Mouse (Mus musculus) stomach, postnatal 0 days (tissue): ENCODE measurements around the gene Itga4. TPM values are rescaled to one million over a fixed set of nuclear protein-coding genes. Genes with fewer than 3 reads are reported as not detected.

ENCODE experiments used
- ATAC-seq: fragments of 200-750 bp; cut with Nextera tagmentation; 2 replicates; pipeline ENCODE4 v1.8.0; 2017; ENCODE audit not compliant: low FRiP score, low TSS enrichment
- DNase-seq: peaks from one replicate; pipeline ENCODE4 v3.0.0-alpha.2; 2016; ENCODE audit warnings: low spot score
- H3K27ac ChIP-seq: fragments of 300-500 bp; sonication (generic); replicated peaks from 2 replicates; pipeline ENCODE4 v1.5.1; 2014; ENCODE audit warnings: mild to moderate bottlenecking, control low read depth
- H3K27me3 ChIP-seq: fragments of 300-500 bp; sonication (generic); 2 replicates; pipeline ENCODE4 v1.6.1; 2014; ENCODE audit warnings: low read length; ENCODE audit not compliant: control insufficient read depth, insufficient read depth
- H3K36me3 ChIP-seq: fragments of 300-500 bp; sonication (generic); 2 replicates; pipeline ENCODE4 v1.6.1; 2014; ENCODE audit warnings: low read length, mixed read lengths; ENCODE audit not compliant: control insufficient read depth, insufficient read depth
- H3K4me1 ChIP-seq: fragments of 300-500 bp; sonication (generic); replicated peaks from 2 replicates; pipeline ENCODE4 v1.6.1; 2014; ENCODE audit warnings: antibody characterized with exemption; ENCODE audit not compliant: control insufficient read depth, insufficient read depth
- H3K4me2 ChIP-seq: fragments of 300-500 bp; sonication (generic); replicated peaks from 2 replicates; pipeline ENCODE4 v1.6.1; 2014; ENCODE audit warnings: low read depth, mild to moderate bottlenecking, control low read depth, moderate library complexity
- H3K4me3 ChIP-seq: fragments of 300-500 bp; sonication (generic); 2 replicates; pipeline ENCODE4 v1.5.1; 2014; ENCODE audit warnings: low read depth, low read length, control low read depth
- H3K9ac ChIP-seq: fragments of 300-500 bp; sonication (generic); 2 replicates; pipeline ENCODE4 v1.6.1; 2014; ENCODE audit warnings: mild to moderate bottlenecking, low read length, control low read depth, mixed read lengths
- H3K9me3 ChIP-seq: fragments of 300-500 bp; sonication (generic); 2 replicates; pipeline ENCODE4 v1.6.1; 2016; ENCODE audit warnings: low read length; ENCODE audit not compliant: control insufficient read depth
- CTCF ChIP-seq: IDR thresholded peaks from 2 replicates; pipeline ENCODE4 v1.5.1; 2016; ENCODE audit warnings: antibody characterized with exemption, low read depth, mild to moderate bottlenecking, moderate library complexity
- EP300 ChIP-seq: optimal IDR thresholded peaks from 2 replicates; pipeline ENCODE3; 2016; ENCODE audit warnings: antibody characterized with exemption
- WGBS: fragments of 180-500 bp; shearing (Covaris S2); extraction: QIAGEN DNeasy Blood & Tissue Kit; methylation state at CpG from one replicate; pipeline ENCODE4 v1.1.7; 2014; 5-methylcytosine and 5-hydroxymethylcytosine counted together
- polyA plus RNA-seq: library from polyadenylated mRNA; unstranded; fragments of >200 nt; fragmentation: Nextera tagmentation; extraction: Ambion mirVana; gene quantifications from 2 replicates; pipeline ENCODE4 v1.2.1, GENCODE M21; 2015

Gene Itga4
- polyA plus RNA-seq, 1 experiment from 2014 or later, result 1.3 TPM

DNA sequence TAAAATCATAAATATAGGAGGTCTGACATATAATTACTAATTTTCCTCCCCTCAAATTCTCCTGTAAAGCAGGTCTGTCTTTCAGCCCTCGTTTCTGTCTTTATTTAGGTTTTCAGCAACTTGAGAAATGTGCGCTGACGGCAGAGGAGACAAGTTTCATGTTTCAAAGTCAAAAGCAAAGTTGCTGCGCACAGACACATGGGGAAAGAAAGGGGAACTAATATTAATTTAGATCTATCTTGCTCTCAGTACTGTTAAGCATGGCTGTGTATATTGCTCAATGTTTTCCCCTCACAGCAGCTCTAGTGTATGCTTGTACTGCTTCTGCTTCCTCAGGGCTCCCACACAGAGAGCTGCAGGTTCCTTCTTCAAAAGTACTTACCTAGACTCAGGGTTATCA lies 1.7 kb downstream of the Itga4 start:
- WGBS, result 53% methylated on average over 4 of the region's 4 CpGs
- Histone ChIP-seq H3K4me2 (no peak overlapping the region), H3K9ac (no peak overlapping the region), H3K9me3 (no peaks in the 10 kb centered on the region), H3K27ac (no peak overlapping the region), H3K27me3 (no peaks in the 10 kb centered on the region), H3K4me3 (no peak overlapping the region; the same call in 1 of the 2 replicates), H3K4me1 (peaks cover 2% of the 10 kb centered on the region; the same call in 1 of the 2 replicates), H3K36me3 (no peaks in the 10 kb centered on the region)
- no peak for ATAC-seq
- no peak for TF ChIP-seq EP300
- TF ChIP-seq CTCF, result no peak
- DNase-seq, result no peak

DNA sequence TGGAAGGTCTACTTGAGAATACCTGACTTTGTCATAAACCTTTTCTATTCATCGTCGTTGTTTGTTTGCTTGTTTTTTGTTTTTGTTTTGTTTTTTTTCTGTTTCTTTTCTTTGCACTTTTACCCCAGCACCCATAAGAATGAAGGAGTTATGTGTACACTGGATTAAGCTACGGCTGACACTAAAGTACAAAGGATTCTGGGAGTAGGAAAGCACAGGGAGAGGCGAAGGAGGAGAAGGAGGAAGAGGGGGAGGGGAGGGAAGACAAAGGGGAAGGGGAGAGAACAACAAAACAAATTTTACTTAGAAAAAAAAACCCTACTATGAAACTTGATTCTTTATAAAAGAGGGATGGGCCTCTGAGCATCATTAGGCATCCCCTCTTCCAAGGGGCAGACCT lies 2.2 kb downstream of the Itga4 start:
- H3K4me1 ChIP-seq, result peaks cover 2% of the 10 kb centered on the region; the same call in 1 of the 2 replicates
- H3K27me3 ChIP-seq, result no peaks in the 10 kb centered on the region
- ATAC-seq (no peak), DNase-seq (no peak)
- H3K9me3 ChIP-seq, result no peaks in the 10 kb centered on the region
- no peak overlapping the region for H3K4me2 ChIP-seq
- 76% methylated on average over 4 of the region's 4 CpGs for WGBS
- H3K27ac ChIP-seq, result no peak overlapping the region
- no peak for TF ChIP-seq CTCF
- no peak for TF ChIP-seq EP300
- H3K4me3 ChIP-seq, result no peak overlapping the region; the same call in 1 of the 2 replicates
- no peaks in the 10 kb centered on the region for H3K36me3 ChIP-seq
- H3K9ac ChIP-seq, result no peak overlapping the region

DNA sequence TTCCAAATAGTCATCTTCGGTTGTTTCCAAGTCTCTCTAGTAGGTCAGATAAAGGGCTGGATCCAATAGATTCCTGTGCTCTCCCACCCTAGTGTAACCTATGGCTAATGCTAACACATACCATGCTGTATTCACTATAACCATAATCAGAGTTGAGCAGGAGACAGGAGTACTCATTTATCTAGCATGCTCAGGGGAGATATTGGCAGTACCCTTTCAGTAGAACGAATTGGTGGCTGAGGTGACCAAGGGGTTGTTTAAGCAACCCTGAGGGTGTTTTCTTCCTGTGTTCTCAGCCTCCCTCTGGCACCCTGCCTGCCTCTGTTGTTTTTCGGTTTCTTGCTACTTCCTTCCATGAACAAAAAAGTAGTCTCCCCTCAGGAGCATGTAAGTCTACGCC lies 4.1 kb downstream of the Itga4 start:
- Histone ChIP-seq H3K27me3 (no peaks in the 10 kb centered on the region), H3K36me3 (no peaks in the 10 kb centered on the region), H3K4me2 (no peak overlapping the region), H3K4me1 (peaks cover 2% of the 10 kb centered on the region; the same call in 1 of the 2 replicates), H3K4me3 (no peak overlapping the region), H3K27ac (no peak overlapping the region), H3K9me3 (no peaks in the 10 kb centered on the region), H3K9ac (no peak overlapping the region)
- TF ChIP-seq CTCF (no peak), EP300 (no peak)
- DNase-seq (no peak), ATAC-seq (no peak)
- WGBS, result 67% methylated on average over 4 of the region's 4 CpGs

DNA sequence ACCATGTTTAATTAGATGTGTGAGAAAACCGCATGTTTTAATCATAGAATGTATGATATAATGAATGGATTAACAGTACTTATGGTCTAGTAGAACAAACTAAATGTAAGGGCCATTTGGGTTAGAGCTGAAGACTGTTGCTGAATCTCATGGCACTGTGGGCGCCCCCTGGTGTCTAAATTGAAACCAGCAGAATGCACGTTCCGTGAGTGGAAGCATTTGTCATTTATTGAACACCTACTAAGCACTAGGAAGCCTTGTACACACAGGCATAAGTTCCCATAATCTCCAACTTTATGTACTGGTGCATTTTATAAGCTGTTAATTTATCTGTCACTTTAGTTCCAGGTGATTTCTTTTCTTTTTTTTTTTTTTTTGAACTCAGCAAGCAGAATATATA lies 10.4 kb downstream of the Itga4 start:
- Histone ChIP-seq H3K27me3 (no peaks in the 10 kb centered on the region), H3K4me3 (no peak overlapping the region), H3K4me1 (no peaks in the 10 kb centered on the region), H3K36me3 (no peaks in the 10 kb centered on the region), H3K4me2 (no peak overlapping the region), H3K27ac (no peak overlapping the region), H3K9me3 (no peaks in the 10 kb centered on the region), H3K9ac (no peak overlapping the region)
- ATAC-seq (no peak), DNase-seq (peak; percentile 47)
- TF ChIP-seq EP300 (no peak), CTCF (peak; percentile 80)
- 48% methylated on average over 4 of the region's 4 CpGs for WGBS

DNA sequence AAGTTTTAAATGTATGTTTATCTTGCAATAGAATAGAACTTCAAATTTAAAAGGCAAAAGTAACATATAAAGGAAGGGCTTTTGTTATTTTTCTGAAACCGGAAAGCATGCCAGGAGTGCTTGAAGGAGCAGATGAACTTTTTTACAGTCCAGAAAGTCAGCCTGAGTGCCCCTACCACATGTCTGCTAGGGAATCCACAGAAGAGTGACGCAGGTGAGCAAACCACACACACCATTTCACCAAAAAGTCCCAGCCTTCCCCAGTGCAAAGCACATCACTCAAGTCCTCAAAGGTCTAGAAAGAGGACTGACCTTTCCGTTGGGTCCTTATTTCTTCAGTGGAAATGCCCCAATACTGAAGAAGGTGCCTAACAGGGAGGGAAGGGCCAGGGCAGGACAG lies 11.3 kb downstream of the Itga4 start:
- H3K9ac ChIP-seq, result no peak overlapping the region
- H3K9me3 ChIP-seq, result no peaks in the 10 kb centered on the region
- WGBS, result 88% methylated on average over 3 of the region's 3 CpGs

DNA sequence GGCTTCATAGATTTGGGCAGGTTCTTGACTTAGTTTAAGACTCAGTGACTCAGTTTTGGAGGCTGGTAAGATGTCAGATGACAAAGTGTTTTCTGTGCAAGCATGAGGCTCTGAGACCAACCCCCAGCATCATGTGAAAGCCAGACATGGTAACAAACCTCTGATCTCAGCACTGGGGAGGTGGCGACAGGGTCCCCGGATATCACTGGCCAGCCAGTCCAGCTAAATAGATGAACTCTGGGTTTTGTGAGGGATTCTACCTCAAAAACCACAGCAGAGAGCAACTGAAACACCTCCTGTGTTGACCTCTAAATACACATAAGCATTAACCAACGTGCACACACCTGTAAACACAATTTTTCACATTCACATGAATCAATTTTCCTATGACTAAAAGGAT lies 12.0 kb downstream of the Itga4 start:
- Histone ChIP-seq H3K4me2 (no peak overlapping the region), H3K27me3 (no peaks in the 10 kb centered on the region), H3K9ac (no peak overlapping the region), H3K36me3 (no peaks in the 10 kb centered on the region), H3K4me3 (no peak overlapping the region), H3K4me1 (no peaks in the 10 kb centered on the region), H3K27ac (no peak overlapping the region), H3K9me3 (no peaks in the 10 kb centered on the region)
- DNase-seq (no peak), ATAC-seq (no peak)
- 70% methylated on average over 3 of the region's 3 CpGs for WGBS
- TF ChIP-seq CTCF (no peak), EP300 (no peak)

More for the DNA sequence above, 11.3 kb downstream of the Itga4 start:
- no peak for ATAC-seq
- H3K36me3 ChIP-seq, result no peaks in the 10 kb centered on the region
- H3K27ac ChIP-seq, result no peak overlapping the region
- no peaks in the 10 kb centered on the region for H3K4me1 ChIP-seq
- no peaks in the 10 kb centered on the region for H3K27me3 ChIP-seq
- DNase-seq, result no peak
- no peak overlapping the region for H3K4me2 ChIP-seq
- no peak overlapping the region for H3K4me3 ChIP-seq
- TF ChIP-seq CTCF (no peak), EP300 (no peak)
